Mouse (Mus musculus) left cerebral cortex, adult 9 months (tissue): Measurements from ENCODE around the gene Gm49510.
A peak's percentile ranks its signal among the peaks of the same experiment; 100 is the strongest.

Experiments
- DNase-seq, 2 experiments: peaks; one replicate each; pipeline ENCODE4 v3.0.0; 2022; ENCODE audit warnings: low spot score in 2 of 2

Gene Gm49510

GRCm38 (mm10) chr15:78899409-78899739 lies at the start of gene Gm49510:
Gene Gm49510 (plus strand): TSS chr15:78899667.
- no peak for DNase-seq

- DNase-seq, result peak in 1 of 2 experiments; percentile 48
Observed at GRCm38 (mm10) chr15:78850059-78850824, 49.2 kb upstream of the Gm49510 start.

GRCm38 (mm10) chr15:78850944-78851343 lies 48.5 kb upstream of the Gm49510 start:
- DNase-seq, result no peak

- DNase-seq, result peak; percentile 50 to 92
Observed at GRCm38 (mm10) chr15:78851505-78852153, 47.8 kb upstream of the Gm49510 start.

GRCm38 (mm10) chr15:78855303-78855965 lies 44.0 kb upstream of the Gm49510 start, which contains the start of gene Lgals2:
Gene Lgals2 (minus strand): TSS chr15:78855529.
- DNase-seq, result no peak

GRCm38 (mm10) chr15:78857009-78857408 lies 42.5 kb upstream of the Gm49510 start:
- peak in 1 of 2 experiments; percentile 55 for DNase-seq

GRCm38 (mm10) chr15:78859311-78859710 lies 40.2 kb upstream of the Gm49510 start:
- no peak for DNase-seq

GRCm38 (mm10) chr15:78859714-78860113 lies 39.8 kb upstream of the Gm49510 start:
- DNase-seq, result no peak

- DNase-seq, result no peak
Observed at GRCm38 (mm10) chr15:78862280-78862679, 37.2 kb upstream of the Gm49510 start.

- DNase-seq, result no peak
Observed at GRCm38 (mm10) chr15:78863154-78863553, 36.3 kb upstream of the Gm49510 start.

- DNase-seq, result no peak
Observed at GRCm38 (mm10) chr15:78863852-78864253, 35.6 kb upstream of the Gm49510 start.

- DNase-seq, result no peak
Observed at GRCm38 (mm10) chr15:78868398-78868797, 31.1 kb upstream of the Gm49510 start.

GRCm38 (mm10) chr15:78868826-78869233 lies 30.6 kb upstream of the Gm49510 start:
- no peak for DNase-seq

GRCm38 (mm10) chr15:78869775-78870174 lies 29.7 kb upstream of the Gm49510 start:
- no peak for DNase-seq

GRCm38 (mm10) chr15:78872021-78872608 lies 27.4 kb upstream of the Gm49510 start:
- no peak for DNase-seq

- DNase-seq, result no peak
Observed at GRCm38 (mm10) chr15:78873803-78874435, 25.5 kb upstream of the Gm49510 start.

GRCm38 (mm10) chr15:78874989-78875388 lies 24.5 kb upstream of the Gm49510 start:
- no peak for DNase-seq

- no peak for DNase-seq
Observed at GRCm38 (mm10) chr15:78875537-78875936, 23.9 kb upstream of the Gm49510 start.

- peak; percentile 65 to 85 for DNase-seq
Observed at GRCm38 (mm10) chr15:78876258-78876696, 23.2 kb upstream of the Gm49510 start.

- DNase-seq, result peak; percentile 94 to 97
Observed at GRCm38 (mm10) chr15:78876991-78877809, 22.3 kb upstream of the Gm49510 start, which contains the start of gene Gga1. Gene Gga1 (plus strand): TSS chr15:78877190.
